Mouse (Mus musculus) neutrophil, adult 5-6 weeks (primary cell): ENCODE data around the gene Mfn2. TPM values are rescaled to one million over a fixed set of nuclear protein-coding genes. Genes with fewer than 3 reads are reported as not detected.
"Not testable (repeated sequence)": the region's sequence is repeated elsewhere in the genome, so short reads cannot be mapped to it uniquely, and the experiment has no call there.

ENCODE experiments used
- ATAC-seq: fragments of 151-379, 151-347 bp; 2 replicates; pipeline ENCODE4 v1.8.0; 2017; ENCODE audit warnings: mild to moderate bottlenecking, moderate TSS enrichment; ENCODE audit not compliant: insufficient number of reproducible peaks, poor library complexity, low FRiP score, severe bottlenecking; ENCODE audit errors: extremely low read depth
- total RNA-seq: library from RNA; stranded (forward); fragments of 200-1000 nt; gene quantifications from 2 replicates; pipeline ENCODE4 v1.2.3, GENCODE M21; 2017

The Mfn2 gene
- total RNA-seq, 1 experiment from 2014 or later, result 22.2 TPM

DNA sequence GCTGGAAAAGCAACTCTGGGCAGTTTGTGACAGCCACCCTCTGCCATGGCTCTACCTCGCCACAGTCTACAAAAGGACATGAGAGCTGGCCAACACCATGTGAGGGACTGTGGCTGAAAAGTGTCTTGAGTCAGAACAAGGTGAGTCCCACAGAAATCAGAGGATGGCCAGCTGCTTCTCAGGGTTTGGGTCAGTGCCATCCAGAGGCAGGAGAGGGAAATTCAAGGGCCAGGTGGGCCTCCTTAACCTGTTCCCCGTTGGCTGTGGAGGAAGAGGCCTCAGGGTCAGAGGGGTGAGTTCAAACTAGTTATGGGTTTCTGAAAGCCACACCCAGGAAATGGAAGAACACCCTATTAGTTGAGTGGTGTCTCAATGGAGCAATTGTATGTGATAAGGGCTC lies 25.0 kb downstream of the Mfn2 start:
- no peak for ATAC-seq

DNA sequence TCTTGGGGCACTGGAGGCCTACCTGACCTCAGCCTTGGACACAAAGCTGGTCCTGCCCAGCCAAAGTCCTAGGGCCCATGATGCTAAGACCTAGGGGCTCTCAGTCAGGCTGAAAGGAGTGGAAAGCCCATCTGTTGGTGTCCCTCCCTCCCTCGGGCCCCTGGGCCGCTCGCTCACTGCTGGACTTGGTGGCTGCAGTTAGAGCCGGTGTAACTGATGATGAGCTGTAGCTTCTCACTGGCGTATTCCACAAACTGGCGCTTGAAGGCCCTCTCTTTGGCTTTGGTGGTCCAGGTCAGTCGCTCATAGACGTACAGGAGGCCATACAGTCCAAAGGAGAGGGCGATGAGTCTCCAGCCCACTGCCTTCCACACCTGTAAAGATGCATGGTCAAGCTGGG lies 26.0 kb downstream of the Mfn2 start:
- ATAC-seq, result no peak

DNA sequence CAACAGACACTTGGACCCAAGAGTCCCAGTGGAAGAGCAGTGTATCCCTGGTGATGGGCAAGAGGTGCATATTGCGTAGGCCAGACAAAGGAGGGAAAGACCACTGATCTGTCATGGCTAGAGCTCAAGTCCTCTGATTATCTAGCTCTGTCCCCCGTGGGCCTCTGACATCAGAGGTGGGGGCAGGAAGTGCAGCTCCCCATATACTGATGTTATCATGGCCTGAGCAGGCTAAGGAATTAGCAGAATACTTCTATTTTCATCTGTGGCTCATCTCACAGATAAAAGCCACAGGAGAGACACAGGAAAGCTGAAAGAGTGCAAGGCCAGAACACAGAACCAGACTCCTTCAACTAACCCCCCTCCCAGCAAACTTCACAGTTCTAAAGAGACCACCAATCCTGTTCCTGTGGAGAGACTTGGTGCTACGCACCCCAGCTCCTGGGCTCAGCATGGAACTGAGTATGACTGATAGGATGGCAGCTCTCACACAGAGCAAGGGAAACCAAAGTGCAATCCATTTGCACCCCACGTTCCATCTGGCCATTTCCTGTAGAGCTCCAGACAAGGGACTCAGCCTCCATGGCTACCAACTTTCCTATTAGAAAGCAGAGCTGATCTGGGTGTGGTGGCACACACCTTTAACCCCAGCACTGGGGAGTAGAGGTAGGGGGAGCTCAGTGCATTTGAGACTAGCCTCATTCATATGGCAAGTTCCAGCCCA lies 28.5 kb downstream of the Mfn2 start:
- ATAC-seq, result no peak

- ATAC-seq, result no peak
These were observed 35.3 kb downstream of the Mfn2 start for GRCm38 (mm10) chr4:147869238-147869637.

DNA sequence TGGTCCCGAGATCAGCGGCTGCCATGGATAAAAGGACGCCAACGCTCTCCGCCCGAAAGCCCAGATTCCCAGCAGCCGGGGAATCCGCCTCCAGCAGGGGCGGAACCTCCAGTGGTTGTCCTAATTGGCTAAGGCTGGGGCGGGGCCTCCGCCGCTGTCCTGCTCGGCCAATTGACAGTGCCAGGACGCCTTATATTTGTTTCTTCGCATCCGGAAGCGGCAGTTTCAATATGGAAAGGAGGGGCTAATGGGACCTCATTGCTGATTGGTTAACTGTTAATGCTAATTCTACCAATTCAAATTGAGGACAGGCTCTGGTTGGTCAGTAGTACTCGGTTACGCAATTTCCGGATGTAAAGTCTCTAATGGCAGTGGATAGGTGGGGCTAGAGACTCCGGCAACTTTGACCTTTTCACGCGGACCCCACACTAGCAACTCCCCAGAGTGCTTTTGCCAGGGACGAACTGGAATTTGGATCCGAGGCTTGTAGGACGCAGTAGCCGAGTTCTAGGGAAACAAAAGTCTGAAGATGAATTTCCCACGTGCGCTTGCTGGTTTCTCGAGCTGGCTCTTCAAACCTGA lies 36.0 kb downstream of the Mfn2 start, which contains the start of the genes Miip and Fv1:
Gene Miip (minus strand): TSS at position 367 of the 582 bp plus-strand sequence.
Gene Fv1 (plus strand): TSS at position 530 of the 582 bp plus-strand sequence.
- ATAC-seq, result peak; percentile 98

DNA sequence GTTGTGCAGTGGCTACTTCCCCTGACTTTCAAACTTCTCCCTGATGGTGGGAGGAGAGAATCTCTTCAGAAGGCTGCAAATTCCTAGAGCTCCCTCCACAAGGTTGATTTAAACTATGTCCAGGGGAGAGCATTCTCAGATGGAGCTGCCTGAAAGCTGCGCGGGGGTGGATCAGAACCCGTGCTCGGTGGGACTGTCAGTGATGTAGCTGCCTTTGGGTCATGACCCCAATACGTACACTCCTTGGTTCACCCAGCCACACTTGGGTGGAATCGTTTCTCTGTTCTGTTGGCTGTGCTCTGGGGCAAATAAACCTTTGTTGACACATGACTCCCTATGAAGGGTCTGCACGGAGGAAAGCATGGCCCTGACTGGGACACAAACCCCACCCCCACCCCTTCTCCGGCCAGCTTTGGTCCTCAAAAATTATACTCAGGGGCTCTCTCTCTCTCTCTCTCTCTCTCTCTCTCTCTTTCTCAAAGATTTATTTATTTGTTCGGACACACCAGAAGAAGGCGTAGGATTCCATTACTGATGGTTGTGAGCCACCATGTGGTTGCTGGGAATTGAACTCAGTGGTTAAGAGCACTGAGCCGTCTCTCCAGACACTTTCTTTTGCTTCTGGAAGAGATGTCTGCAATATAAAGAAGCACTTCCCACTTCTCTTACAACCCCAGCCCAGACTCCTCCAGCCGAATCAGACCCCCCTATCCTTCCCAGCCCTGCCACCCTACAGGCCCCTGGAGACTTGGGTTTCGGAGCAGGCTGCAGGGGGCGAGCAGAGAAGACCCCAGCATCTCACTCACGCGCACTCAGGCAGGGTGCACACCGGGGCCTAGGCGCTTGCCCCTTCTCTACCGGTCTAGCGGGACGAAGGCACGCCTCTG lies 36.7 kb downstream of the Mfn2 start:
- no peak for ATAC-seq

DNA sequence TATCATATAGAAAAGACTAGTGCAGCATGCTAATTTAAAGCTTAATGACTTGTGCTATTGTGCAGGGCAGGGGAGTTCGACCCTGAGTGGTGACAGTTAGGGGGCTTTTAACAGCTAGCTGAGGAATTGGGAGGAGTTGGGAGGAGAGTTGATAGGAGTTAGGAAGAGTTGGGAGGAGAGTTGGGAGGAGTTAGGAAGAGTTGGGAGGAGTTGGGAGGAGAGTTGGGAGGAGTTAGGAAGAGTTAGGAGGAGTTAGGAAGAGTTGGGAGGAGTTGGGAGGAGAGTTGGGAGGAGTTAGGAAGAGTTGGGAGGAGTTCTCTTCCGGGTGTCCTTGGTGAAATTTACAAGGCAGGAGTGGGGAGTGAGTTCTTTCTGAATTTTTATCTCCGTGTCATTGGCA lies 37.7 kb downstream of the Mfn2 start:
- ATAC-seq, result not testable (repeated sequence)

GRCm38 (mm10) chr4:147866056-147866455 lies 38.4 kb downstream of the Mfn2 start:
- no peak for ATAC-seq

GRCm38 (mm10) chr4:147865651-147866050 lies 38.9 kb downstream of the Mfn2 start:
- no peak for ATAC-seq

DNA sequence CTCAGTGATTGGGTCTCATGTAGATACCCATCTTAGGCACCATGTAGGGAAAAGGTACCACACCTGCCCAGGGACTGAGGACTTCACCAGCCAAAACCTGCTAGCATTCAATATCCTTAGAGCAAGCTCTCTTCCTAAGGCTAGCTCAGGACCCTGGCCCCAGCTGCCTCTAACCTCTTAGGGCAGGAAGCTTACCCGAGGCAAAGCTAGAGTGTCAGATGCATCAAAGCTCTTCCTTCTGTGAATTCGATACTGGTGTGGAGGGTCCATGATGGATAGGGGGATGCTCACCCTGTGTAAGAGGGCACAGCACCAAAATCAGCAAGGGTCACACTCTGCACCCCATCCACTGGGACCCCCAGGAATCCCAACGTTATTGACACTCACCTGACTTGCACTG lies 42.5 kb downstream of the Mfn2 start:
- no peak for ATAC-seq

DNA sequence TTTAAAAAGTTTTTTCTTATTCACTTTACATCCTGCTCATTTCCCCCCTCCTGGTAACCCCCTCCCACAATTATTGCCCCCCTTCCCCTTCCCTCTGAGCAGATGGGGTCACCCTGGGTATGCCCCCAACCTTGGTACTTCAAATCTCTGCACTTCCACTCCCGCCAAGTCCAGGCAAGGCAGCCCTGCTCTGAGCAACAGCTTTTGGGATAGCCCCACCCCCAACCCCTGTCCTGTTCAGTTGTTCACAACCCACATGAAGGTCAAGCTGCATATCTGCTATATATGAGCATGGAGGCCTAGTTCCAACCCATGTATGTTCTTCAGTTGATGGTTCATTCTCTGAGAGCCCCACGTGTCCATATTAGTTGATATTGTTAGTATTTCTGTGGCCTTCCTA lies 53.7 kb downstream of the Mfn2 start:
- no peak for ATAC-seq

DNA sequence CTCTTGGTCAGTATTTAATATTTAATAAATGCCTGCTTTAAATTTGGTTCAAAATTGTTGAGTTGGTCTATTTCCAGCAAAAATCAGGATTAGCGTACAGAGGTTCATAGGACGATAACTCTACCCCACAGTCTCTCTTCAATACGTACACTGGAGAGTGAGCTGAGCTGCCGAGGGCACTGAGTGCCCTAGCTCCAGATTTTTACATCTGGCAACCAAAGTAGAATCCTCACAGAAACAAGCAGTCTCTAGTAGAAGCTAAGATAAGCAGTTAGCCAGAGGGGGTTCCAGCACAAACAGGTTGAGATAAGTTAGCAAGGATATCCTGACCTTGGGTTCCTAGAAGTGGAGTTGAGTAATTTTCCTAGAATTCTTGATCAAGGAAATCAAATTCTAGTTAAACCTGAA lies 55.9 kb downstream of the Mfn2 start:
- ATAC-seq, result no peak

DNA sequence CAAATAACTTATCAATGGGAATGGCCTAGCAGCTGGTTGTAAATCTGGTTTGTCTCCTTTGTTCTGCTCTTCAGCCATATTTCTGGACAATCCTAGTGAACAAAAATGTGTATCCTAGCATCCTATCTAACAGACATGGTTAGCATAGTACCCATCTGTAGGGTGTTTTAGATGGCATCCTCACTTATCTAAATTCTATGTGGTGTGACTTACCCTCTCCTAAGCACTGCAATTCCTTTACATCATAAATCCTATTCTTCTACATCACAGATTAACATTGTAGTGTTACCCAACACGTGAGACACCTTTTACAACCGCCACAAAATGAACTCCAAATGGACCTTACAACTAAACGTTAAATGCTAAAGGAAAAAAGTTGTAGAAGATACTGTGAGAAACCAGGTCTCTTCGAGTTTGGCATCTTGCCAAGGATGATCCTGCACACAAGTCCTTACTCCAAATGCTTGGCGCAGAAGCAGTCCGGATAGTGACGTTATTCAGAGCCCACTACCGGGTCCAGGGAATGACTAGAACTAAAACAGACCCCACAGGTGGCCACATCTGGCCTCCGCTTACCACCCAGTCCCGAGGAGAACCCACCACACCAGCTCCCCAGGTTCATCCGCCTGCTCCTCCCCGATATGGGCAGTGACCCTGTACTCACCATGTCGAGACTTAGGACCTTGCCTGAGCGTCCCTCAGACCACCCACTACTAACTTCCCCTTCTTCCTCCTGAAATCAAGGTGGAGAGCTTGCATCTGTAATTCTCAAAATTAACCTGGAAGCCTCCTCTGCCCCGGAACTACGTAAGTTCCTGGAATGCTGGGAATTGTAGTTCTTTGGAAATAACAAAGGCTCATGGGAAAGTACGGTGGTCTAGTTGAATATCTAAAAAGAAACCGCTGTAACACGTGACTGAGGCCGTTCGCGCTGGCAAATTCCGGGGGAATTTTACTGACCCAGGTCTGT lies 56.6 kb downstream of the Mfn2 start, which contains the start of gene Zfp933:
Gene Zfp933 (minus strand): TSS at position 753 of the 970 bp plus-strand sequence.
- ATAC-seq, result peak; percentile 85

- no peak for ATAC-seq
These were observed 61.6 kb downstream of the Mfn2 start for GRCm38 (mm10) chr4:147842871-147843270.

GRCm38 (mm10) chr4:147839282-147839681 lies 65.2 kb downstream of the Mfn2 start:
- not testable (repeated sequence) for ATAC-seq

GRCm38 (mm10) chr4:147824389-147824788 lies 80.1 kb downstream of the Mfn2 start:
- no peak for ATAC-seq
